Mouse (Mus musculus) cortical plate, adult 2 months (tissue): ENCODE measurements around the gene Gm30191.

Experiments used
- CTCF ChIP-seq: fragments of 200-500 bp; IDR thresholded peaks from 2 replicates; pipeline ENCODE4 v1.5.1; 2011; ENCODE audit warnings: mild to moderate bottlenecking, control low read depth, low read length; ENCODE audit not compliant: insufficient read depth; ENCODE audit errors: extremely low read depth
- POLR2A ChIP-seq: fragments of 200-500 bp; IDR thresholded peaks from 2 replicates; pipeline ENCODE4 v1.6.1; 2011; ENCODE audit warnings: mild to moderate bottlenecking, low read length, control low read depth; ENCODE audit not compliant: insufficient read depth; ENCODE audit errors: extremely low read depth

- TF ChIP-seq POLR2A, result no peak
- TF ChIP-seq CTCF, result no peak
Measured at GRCm38 (mm10) chr4:134265860-134266585, 19.3 kb downstream of the Gm30191 start.
